Mouse (Mus musculus): Measurements from ENCODE around the gene Cdt1.

The Cdt1 gene

DNA sequence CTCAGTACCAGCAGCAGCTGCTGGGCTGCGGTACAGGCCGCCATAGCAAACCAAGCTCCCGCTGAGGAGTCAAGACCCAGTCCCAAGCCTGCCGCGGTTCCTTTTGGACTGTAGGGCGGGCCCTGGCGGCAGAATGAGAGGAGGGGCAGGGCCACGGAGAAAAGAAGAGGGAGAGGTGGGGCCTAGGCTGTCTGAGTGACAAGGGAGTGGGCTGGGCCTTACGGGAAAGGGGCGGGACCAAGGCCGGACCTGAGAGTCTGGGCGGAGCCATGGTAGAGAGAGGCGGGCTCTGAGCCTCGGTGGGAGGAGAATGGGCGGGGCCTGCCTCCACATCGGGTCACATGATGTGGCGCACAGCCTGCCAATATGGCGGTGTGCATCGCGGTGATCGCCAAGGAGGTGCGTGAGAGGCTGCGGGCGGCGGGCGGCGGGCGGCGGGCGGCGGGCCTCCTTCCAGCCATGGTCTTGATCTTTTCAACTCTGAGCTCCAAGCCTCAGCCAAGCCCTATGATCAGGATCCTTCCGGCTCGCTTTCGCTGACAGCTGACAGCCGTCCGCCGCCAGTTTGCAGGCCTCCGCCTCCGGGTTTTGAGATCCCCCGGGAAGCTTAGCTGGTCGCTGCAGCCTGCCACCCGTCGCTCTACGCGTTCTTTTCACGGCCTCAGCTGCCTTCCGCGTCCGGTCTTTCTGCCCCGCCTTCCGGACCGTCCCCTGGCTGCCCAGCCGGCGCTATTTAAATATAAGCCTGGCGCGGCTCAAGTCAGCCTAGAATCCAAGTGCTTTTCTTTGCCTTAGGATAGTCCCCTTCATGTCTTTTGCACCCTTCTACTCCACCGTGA is 43.7 kb downstream of the Cdt1 start, which contains the start of the genes Galns and Trappc2l:
Gene Galns (minus strand): TSS at position 169 of the 839 bp plus-strand sequence.
Gene Trappc2l (plus strand): TSS at position 346 of the 839 bp plus-strand sequence.
- peak; percentile 98 for DNase-seq (ENCODE audit: low spot score)

DNA sequence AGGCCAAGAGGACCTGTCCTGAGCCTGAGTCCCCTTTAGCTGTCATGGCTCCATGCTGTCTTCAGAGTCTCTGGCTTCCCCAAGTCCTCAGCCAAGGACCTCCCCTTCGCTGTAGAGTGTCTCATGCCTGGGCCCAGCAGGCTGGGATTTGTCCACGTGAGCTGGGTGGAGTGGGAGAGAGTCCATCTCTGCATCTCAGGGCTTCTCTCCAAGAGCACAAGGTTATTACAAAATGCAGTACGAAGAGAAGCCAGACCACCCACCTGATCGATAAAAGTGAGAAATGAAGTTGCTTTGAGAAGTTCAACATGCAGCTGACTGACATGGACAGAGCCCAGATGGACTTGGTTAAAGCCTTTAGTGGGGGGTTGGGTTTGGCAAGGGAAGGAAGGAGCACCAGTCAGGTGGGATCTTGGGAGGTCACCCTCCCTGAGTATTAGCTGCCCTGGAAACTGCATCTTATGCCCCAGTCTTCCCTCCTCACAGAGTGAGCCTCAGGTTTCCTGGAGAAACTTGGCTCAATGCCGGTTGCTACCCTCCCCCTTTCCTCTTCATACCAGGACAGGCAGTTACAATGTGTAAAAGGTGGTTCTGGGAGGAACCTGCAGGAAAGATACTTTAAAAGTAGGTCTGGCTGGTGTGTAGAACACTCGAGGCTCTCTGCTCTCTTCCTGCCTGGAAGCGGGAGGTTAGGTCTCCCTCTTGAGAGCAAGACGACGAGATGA is 48.5 kb downstream of the Cdt1 start:
- DNase-seq (ENCODE audit: low spot score), result no peak

DNA sequence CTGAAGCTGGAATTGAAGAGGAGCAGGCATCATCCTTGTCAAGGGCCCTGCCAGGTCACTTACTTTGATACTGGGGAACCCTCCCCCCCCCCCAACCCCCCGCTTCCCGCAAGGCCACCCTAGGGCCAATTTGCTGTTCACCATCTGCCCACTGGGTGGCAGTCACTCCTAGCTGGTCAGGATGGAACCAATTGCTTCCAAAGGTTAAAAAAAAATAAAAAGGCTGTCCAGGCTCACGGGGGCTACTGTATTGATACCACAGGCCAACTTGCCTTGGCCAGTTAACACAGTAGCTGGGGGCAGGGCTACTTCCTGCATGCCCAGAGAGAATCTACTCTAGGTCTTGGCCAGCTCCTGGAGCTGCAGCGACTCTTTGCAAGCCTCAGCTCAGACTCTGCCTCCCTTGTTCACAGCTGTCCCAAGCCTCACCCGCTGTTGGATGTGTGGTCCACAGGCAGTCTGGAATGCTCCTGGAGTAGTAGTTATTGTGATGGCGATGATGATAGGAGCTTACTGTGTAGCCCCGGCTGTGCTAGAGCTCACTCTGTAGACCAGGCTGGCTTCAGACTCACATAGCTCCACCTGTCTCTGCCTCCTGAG is 50.2 kb downstream of the Cdt1 start:
- DNase-seq (ENCODE audit: low spot score), result peak; percentile 63

DNA sequence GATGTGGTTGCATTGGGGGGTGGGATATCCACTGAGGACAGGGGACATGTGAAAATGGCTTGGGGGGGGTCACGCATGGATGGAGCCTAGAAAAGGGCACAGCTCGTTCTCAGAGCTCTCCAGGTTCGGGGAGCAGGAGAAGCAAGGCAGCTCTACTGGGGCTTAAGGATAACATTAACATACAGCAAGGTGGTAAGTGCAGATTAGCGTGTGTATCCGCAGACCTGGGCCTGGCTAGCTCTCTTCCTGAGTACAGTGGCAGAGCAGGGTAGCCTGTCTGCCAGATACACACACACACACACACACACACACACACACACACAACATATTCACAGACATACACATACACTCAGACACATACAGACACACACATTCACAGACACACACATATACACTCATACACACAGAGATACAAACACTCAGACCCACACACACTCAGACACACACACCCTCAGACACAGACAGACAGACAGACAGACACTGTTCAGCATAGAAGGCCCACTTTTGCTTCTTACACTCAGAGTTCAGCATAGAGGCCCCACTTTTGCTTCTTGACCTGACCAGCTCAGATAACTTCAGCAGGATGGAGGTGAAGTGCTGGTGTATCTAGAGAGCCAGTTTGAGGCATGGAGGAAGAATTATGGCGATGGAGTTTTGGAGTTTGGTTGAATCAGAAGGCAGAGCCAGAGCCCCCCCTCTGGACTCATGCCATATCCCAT is 51.0 kb downstream of the Cdt1 start:
- no peak for DNase-seq (ENCODE audit: low spot score)

DNA sequence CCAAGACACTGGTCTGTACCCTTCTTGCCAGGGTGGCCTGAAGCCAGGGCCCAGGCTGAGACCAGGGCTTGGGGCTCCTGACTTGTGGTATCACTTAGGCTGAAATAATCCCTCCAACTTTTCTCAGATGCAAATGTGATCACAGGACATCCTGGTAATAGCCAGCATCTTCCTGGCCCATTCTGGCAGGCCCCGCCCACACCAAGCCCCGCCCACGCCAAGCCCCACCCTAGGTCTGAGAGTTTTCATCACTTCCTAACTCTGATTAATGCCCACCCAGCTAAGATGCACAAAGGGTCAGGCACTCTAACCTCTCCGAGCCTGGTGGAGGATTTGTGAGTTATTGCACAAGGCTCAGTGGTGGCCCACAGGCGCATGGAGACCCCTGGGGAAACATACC is 52.6 kb downstream of the Cdt1 start:
- DNase-seq (ENCODE audit: low spot score), result no peak

DNA sequence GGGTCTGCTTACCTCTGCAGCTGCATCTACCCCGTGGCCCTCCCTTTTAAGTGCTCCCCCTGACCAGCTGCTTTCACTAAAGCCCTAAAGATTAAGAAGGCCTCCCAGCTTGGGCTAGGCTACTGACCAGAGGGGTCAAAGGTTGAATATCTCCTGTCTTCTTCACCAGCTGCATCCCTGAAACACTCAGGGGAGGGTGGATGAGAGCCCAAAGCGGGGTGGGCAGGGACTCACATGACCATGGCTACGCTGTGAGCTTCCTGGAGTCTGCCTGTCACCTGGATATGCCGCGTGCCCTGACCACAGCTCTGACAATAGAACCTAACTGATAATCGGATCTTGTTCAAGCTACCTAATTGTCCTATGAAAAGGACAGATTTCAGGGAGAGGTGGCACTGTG is 54.9 kb downstream of the Cdt1 start, which contains the start of gene Pabpn1l:
Gene Pabpn1l (minus strand): TSS at position 13 of the 400 bp plus-strand sequence.
- no peak for DNase-seq (ENCODE audit: low spot score)
